ENCODE assay signal across 17 mouse cellular contexts in genomic region chr5:72162855-72163254, GRCm38 (mm10). TPM values are rescaled to one million over a fixed set of nuclear protein-coding genes. Genes with fewer than 3 reads are reported as not detected.
DNase-seq lines count a peak whose midpoint lies in the region; ATAC-seq and TF ChIP-seq lines count a peak whose summit lies in the region.
"Had no signal": no experiment of that assay in that cellular context is flagged by ENCODE, and none has a peak within 500 bp of the region (broad histone marks: within the 10 kb centered on the region; RNA-seq: fewer than 3 reads in every experiment).

No protein-coding gene starts in this region.

- no peak for DNase-seq in layer of hippocampus, adult 2 months (ENCODE audit: low spot score in 2 of 2)
- DNase-seq in layer of hippocampus, postnatal 14 days (ENCODE audit: low spot score in 2 of 2): no peak
- DNase-seq in B cell, adult 2 months: peak; percentile 26 to 28
- peak; percentile 42 for DNase-seq in thymus, postnatal 0 days (ENCODE audit: low spot score)
- DNase-seq in forebrain, embryonic 11.5 days (ENCODE audit: low spot score): no peak
- DNase-seq in kidney, adult 9 months: no peak
- DNase-seq: cerebellum, adult 8-10 months; gastrocnemius, postnatal 25 days; heart, postnatal 10 days; kidney, adult 8-10 months; lung, postnatal 14 days; midbrain, embryonic 14.5 days had no signal

- no peak for TF ChIP-seq CTCF in layer of hippocampus, adult 2 months (conservative IDR thresholded peaks at IDR 0.05)
- TF ChIP-seq CTCF in bone marrow macrophage, adult 2 months (IDR thresholded peaks at IDR 0.05; ENCODE audit: low read depth, low read length): no peak

- no peaks in the 10 kb centered on the region for H3K9me3 ChIP-seq in forebrain, embryonic 11.5 days (ENCODE audit: control insufficient read depth, low read length)
- H3K9me3 ChIP-seq: forebrain, embryonic 10.5 days; limb, embryonic 12.5 days; liver, embryonic 15.5 days had no signal

- H3K4me2 ChIP-seq in forebrain, embryonic 11.5 days (ENCODE audit: low read depth, low read length, severe bottlenecking): no peak overlapping the region
- H3K4me2 ChIP-seq: limb, embryonic 12.5 days; liver, embryonic 15.5 days had no signal

- H3K4me3 ChIP-seq in layer of hippocampus, adult 2 months: no peak overlapping the region
- no peak overlapping the region for H3K4me3 ChIP-seq in bone marrow macrophage, adult 2 months (ENCODE audit: insufficient read depth, low read length)
- no peak overlapping the region for H3K4me3 ChIP-seq in forebrain, embryonic 11.5 days (ENCODE audit: low read depth, low read length)
- H3K4me3 ChIP-seq: forebrain, embryonic 10.5 days; limb, embryonic 12.5 days; liver, embryonic 15.5 days had no signal

- no peak for TF ChIP-seq POLR2A in bone marrow macrophage, adult 2 months (IDR thresholded peaks at IDR 0.05; ENCODE audit: borderline replicate concordance, low read depth, low read length)

- no peak overlapping the region for H3K9ac ChIP-seq in forebrain, embryonic 11.5 days (ENCODE audit: low read length)
- H3K9ac ChIP-seq: limb, embryonic 12.5 days; liver, embryonic 15.5 days had no signal

- H3K4me1 ChIP-seq in bone marrow macrophage, adult 2 months (ENCODE audit: control insufficient read depth, insufficient read depth, low read length): peaks cover 49% of the 10 kb centered on the region
- H3K4me1 ChIP-seq in forebrain, embryonic 11.5 days (replicated peaks; ENCODE audit: control insufficient read depth, insufficient read depth, low read length): 0 out of 2 replicates have a peak, but pooled peaks cover 4% of the 10 kb centered on the region

- no peak for ATAC-seq in forebrain, embryonic 11.5 days (replicated peaks; ENCODE audit: low FRiP score)
- ATAC-seq: Patski had no signal

- H3K27me3 ChIP-seq in forebrain, embryonic 11.5 days (ENCODE audit: control insufficient read depth, insufficient read depth, low read length): no peaks in the 10 kb centered on the region
- H3K27me3 ChIP-seq: limb, embryonic 12.5 days; liver, embryonic 15.5 days; Patski had no signal

- H3K36me3 ChIP-seq in forebrain, embryonic 11.5 days (ENCODE audit: control insufficient read depth, insufficient read depth, low read length): no peaks in the 10 kb centered on the region; the same call in 1 of the 2 replicates

- H3K27ac ChIP-seq in layer of hippocampus, adult 2 months: peak overlapping the region; percentile 36; the same call in 1 of the 2 replicates
- 0 out of 2 replicates have a peak overlapping the region, but pooled peaks have one; percentile 32 for H3K27ac ChIP-seq in bone marrow macrophage, adult 2 months (ENCODE audit: insufficient read depth, low read depth, low read length)
- no peak overlapping the region for H3K27ac ChIP-seq in forebrain, embryonic 11.5 days (ENCODE audit: low read depth, low read length)
- H3K27ac ChIP-seq: forebrain, embryonic 10.5 days; limb, embryonic 12.5 days; liver, embryonic 15.5 days had no signal

- 89% methylated on average over 5 of the region's 5 CpGs for WGBS in forebrain, embryonic 11.5 days

RNA-seq across cellular contexts. Expression of gene Commd8, which starts 5.1 kb away (rescaled TPM):
- total RNA-seq in layer of hippocampus, adult 2 months (2021): 100 to 1,000 TPM; 105 to 113 TPM
- 10 to 100 TPM; 91.1 to 91.2 TPM for total RNA-seq in layer of hippocampus, postnatal 14 days (2021)
- 177 and 192 TPM in 2 replicates for polyA plus RNA-seq in bone marrow macrophage, adult 2 months (2012; ENCODE audit: insufficient read depth, insufficient read length, missing spikeins)
- 159 and 167 TPM in 2 replicates for polyA plus RNA-seq in thymus, postnatal 0 days (2015; fragmentation: Nextera tagmentation; extraction: Ambion mirVana)
- polyA plus RNA-seq in forebrain, embryonic 11.5 days (2014; fragmentation: Nextera tagmentation; extraction: Ambion mirVana): 146 and 170 TPM in 2 replicates

Comparison
In these comparisons a context has a peak if more than half of its experiments do, and no peak if none do; other contexts are left out.
1. DNase-seq: peak in B cell, adult 2 months (2 of 2) and thymus, postnatal 0 days (single experiment); none in layer of hippocampus, adult 2 months (0 of 2), layer of hippocampus, postnatal 14 days (0 of 2), forebrain, embryonic 11.5 days (single experiment) and kidney, adult 9 months (single experiment).